Mouse (Mus musculus) skeletal muscle tissue, adult 2 months (tissue): Measurements from ENCODE around the gene Aspg.

Experiments
- DNase-seq: peaks from one replicate; pipeline ENCODE4 v3.0.0-alpha.2; 2012; ENCODE audit warnings: low read depth, low spot score

Gene Aspg

GRCm38 (mm10) chr12:112112686-112113396 lies 6.4 kb downstream of the Aspg start:
- no peak for DNase-seq

- peak; percentile 72 for DNase-seq
Observed at GRCm38 (mm10) chr12:112113710-112114109, 7.2 kb downstream of the Aspg start.

GRCm38 (mm10) chr12:112117006-112117405 lies 10.5 kb downstream of the Aspg start:
- no peak for DNase-seq

- no peak for DNase-seq
Observed at GRCm38 (mm10) chr12:112117649-112118048, 11.2 kb downstream of the Aspg start.

GRCm38 (mm10) chr12:112121188-112121587 lies 14.7 kb downstream of the Aspg start:
- no peak for DNase-seq

- no peak for DNase-seq
Observed at GRCm38 (mm10) chr12:112125903-112126302, 19.4 kb downstream of the Aspg start.

GRCm38 (mm10) chr12:112126931-112127635 lies 20.6 kb downstream of the Aspg start:
- no peak for DNase-seq

- DNase-seq = no peak
Observed at GRCm38 (mm10) chr12:112128526-112128925, 22.0 kb downstream of the Aspg start.

- no peak for DNase-seq
Observed at GRCm38 (mm10) chr12:112129300-112129856, 22.9 kb downstream of the Aspg start.

- DNase-seq = no peak
Observed at GRCm38 (mm10) chr12:112130161-112130860, 23.8 kb downstream of the Aspg start.

GRCm38 (mm10) chr12:112130957-112131356 lies 24.5 kb downstream of the Aspg start:
- no peak for DNase-seq

GRCm38 (mm10) chr12:112140231-112140630 lies 33.8 kb downstream of the Aspg start:
- no peak for DNase-seq

- no peak for DNase-seq
Observed at GRCm38 (mm10) chr12:112140745-112141144, 34.3 kb downstream of the Aspg start.

GRCm38 (mm10) chr12:112141300-112141699 lies 34.8 kb downstream of the Aspg start:
- DNase-seq = no peak

GRCm38 (mm10) chr12:112143116-112143832 lies 36.8 kb downstream of the Aspg start:
- no peak for DNase-seq

GRCm38 (mm10) chr12:112143833-112144201 lies 37.3 kb downstream of the Aspg start:
- DNase-seq = no peak

- no peak for DNase-seq
Observed at GRCm38 (mm10) chr12:112144377-112145115, 38.1 kb downstream of the Aspg start.

GRCm38 (mm10) chr12:112145211-112145874 lies 38.9 kb downstream of the Aspg start:
- DNase-seq = peak; percentile 41

GRCm38 (mm10) chr12:112145875-112146651 lies 39.6 kb downstream of the Aspg start, which contains the start of gene Kif26a:
Gene Kif26a (plus strand): TSS chr12:112146208.
- DNase-seq = no peak
